Mouse (Mus musculus) yolk sac, embryonic 10.5 days (tissue): ENCODE data around the gene Necab2.
A peak's percentile ranks its signal among the peaks of the same experiment; 100 is the strongest.

Experiments used
- DNase-seq: peaks from one replicate; pipeline ENCODE4 v3.0.0-alpha.2; 2017; ENCODE audit warnings: low spot score

Necab2 gene

GRCm38 (mm10) chr8:119452919-119453318, 6.4 kb downstream of the Necab2 start:
- DNase-seq: no peak

- DNase-seq: no peak
Measured at GRCm38 (mm10) chr8:119456045-119456444, 9.5 kb downstream of the Necab2 start.

- DNase-seq: no peak
Measured at GRCm38 (mm10) chr8:119459724-119460123, 13.2 kb downstream of the Necab2 start.

GRCm38 (mm10) chr8:119461356-119461755, 14.8 kb downstream of the Necab2 start:
- no peak for DNase-seq

DNA sequence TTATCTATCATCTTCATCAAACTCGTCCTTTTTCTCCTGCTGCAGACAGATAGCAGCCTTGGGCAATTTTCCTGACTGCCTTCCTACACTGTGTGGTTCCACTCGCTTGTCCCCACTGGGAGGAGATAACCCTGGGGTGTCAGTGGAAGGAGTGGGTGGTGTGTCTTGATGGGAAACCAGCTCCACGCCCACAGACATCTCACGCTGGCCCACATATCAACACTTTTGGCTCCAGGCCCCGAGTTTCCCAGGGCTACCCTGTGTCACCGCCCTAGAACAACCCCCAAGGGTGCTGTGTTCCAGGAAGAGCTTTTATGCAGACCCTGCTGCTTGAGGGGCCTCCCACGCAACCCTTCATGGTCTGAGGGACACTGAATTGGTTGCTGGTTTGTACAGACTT, 17.2 kb downstream of the Necab2 start:
- no peak for DNase-seq

- DNase-seq: no peak
Measured at GRCm38 (mm10) chr8:119466105-119466504, 19.6 kb downstream of the Necab2 start.

GRCm38 (mm10) chr8:119466794-119467193, 20.3 kb downstream of the Necab2 start:
- no peak for DNase-seq

- DNase-seq: no peak
Measured at GRCm38 (mm10) chr8:119468091-119468490, 21.6 kb downstream of the Necab2 start.

- DNase-seq: no peak
Measured at GRCm38 (mm10) chr8:119478684-119479083, 32.2 kb downstream of the Necab2 start.

- DNase-seq: no peak
Measured at GRCm38 (mm10) chr8:119484145-119484896, 37.8 kb downstream of the Necab2 start.

- DNase-seq: no peak
Measured at GRCm38 (mm10) chr8:119487093-119487492, 40.6 kb downstream of the Necab2 start.

GRCm38 (mm10) chr8:119496848-119497247, 50.3 kb downstream of the Necab2 start:
- peak; percentile 55 for DNase-seq

DNA sequence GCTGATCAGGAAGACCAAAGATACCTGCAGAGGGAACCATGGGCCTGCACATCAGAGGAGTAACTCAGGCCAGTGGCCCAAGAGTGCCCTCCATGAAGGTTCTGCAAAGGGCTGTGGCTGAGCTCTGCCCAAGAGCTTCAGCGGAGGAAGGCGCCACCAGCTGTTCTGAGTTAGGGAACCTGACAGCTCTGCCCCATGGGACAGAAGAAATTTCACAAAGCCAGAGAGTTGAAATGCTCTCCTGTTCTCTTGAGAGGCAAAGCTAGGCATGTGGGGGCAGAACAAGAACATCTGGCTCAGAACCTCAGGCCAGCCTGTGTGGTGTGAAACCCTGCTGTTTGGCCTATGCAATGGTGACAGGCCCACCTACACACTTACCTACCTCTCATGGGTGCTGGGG, 53.3 kb downstream of the Necab2 start:
- no peak for DNase-seq

- DNase-seq: no peak
Measured at GRCm38 (mm10) chr8:119501598-119501997, 55.1 kb downstream of the Necab2 start, which contains the start of gene Slc38a8. Gene Slc38a8 (minus strand): TSS chr8:119501698.

DNA sequence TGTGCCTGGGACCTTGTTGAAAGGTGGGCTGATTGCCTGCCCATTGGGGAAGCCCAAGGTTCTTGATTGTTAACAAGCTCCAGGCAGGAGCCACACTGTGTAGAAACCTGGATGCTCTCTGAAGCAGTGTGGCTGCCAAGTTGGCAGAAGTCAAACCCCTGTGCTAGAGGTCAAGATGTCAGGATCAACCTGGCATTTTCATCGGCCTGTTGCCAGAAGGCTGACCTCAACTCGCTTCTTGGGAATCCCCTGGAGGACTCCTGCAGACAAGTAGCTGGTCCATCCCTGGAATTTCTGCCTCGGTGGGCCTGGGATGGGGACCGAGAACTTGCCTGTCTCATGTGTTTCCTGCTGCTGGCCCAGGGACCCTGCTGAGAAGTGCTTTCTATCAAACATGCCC, 55.6 kb downstream of the Necab2 start:
- DNase-seq: no peak

- DNase-seq: no peak
Measured at GRCm38 (mm10) chr8:119503191-119503767, 56.8 kb downstream of the Necab2 start.

DNA sequence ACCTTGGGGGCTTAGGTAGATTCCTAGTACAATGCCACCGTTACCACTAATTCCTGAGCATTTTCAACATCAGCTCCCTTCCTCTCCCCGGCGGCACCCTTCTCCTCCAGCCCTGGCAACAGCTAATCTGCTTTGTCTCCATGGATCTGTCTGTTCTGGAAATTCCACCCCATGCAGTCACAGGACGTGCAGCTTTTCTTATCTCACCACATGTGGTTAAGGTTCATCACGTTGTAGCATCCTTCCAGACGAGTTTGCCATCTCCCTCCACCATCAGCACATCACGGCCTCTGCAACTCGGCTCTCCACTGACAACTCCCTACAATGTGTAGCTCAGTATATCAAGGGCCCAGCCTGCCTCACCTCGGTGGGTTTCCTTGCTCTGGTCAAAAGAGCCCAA, 59.0 kb downstream of the Necab2 start:
- no peak for DNase-seq

DNA sequence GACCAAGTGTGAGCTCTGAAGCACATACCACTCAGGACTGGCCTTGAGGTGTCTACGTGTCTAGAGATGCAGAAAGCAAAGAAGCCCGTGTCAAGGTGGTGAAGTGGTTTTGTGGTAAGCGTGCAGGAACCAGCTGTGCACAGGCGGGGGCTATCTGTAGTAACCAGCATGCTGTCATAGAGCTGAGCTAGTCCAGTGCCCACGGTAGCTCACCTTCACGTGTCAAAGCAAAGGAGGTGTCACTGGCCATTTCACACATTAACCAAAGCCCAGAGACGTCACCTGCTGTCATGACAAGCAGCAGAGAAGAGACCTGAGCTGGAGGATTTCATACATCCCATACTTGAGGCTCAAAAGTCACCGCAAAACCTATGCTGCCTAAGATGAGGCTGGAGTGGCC, 59.6 kb downstream of the Necab2 start:
- no peak for DNase-seq

GRCm38 (mm10) chr8:119510471-119510870, 64.0 kb downstream of the Necab2 start:
- no peak for DNase-seq

- no peak for DNase-seq
Measured at GRCm38 (mm10) chr8:119511722-119512121, 65.2 kb downstream of the Necab2 start.

DNA sequence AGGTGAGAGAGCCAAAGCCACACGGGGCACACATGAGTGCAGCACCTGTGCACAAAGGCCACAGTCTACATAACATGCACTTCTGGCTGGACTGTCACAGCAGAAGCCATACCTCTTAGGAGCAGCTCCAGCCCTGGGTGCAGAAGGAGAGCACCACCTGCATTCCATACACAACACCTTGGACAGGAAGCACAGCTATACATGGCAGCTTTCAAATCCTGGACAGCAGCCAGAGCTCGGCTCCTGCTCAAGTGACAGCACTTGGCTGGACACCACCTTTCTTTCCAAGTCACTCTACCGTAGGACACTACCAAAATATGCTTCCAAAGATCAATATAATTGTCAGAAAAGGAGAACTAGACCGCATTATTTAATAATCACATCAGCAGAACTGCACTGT, 66.9 kb downstream of the Necab2 start:
- DNase-seq: no peak

DNA sequence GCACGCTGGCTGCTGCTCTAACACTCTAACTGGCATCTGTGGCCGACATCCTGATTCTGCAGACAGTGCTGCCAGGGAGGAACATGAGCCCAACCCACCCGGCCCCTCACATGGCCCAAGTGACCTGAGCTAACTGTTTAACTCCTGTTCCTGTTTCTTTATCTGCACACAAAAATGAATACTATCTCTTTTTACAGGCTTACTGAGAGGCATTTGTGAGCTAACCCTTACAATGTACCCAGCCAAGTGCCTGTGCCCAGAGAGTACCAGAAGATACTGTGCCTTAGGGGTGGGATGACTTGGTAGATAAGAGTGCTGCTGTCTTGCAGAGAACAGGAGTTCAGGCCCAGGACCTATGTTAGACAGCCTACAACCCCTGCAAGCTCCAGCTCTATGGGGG, 68.4 kb downstream of the Necab2 start:
- no peak for DNase-seq

DNA sequence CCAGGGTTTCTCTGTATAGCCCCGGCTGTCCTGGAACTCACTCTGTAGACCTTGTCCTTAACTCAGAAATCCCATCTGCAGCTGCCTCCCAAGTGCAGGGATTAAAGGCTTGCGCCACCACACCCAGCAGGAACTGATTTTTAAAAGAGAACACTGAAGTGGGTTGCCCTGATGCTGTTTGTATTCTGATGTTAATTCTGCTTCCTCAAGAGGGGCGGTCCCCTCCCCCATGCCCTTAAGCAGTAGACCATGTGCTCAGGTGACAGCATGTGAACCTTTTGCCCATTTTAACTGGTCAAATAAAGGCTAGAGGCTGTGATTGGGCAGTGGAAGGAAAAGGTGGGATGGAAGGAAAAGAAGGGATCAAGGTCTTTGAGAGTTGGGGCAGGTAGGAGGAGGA, 69.2 kb downstream of the Necab2 start:
- no peak for DNase-seq

DNA sequence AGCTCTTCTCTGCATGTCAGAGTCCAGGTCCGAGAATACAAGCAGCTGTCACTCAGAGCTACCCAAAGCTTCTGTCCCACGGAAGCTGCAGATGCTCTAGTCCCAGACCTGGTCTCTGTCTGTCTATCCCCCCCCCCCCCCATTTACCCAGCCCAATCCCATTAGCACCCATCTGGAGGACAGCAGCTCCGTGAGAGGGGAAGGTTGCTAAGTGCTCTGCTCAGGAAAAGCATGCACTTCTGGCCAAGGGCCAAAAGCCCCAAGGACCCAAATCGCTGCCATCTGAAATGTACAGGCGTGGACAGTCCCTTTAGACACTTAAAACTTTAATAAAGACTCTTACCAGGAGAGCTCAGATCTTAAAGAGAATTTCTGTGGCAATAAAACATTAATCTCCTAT, 70.2 kb downstream of the Necab2 start:
- no peak for DNase-seq
